In genomic region chr14:64524641-64525040, GRCm38 (mm10) we compare ENCODE assay signal across 17 mouse cellular contexts.
DNase-seq lines count a peak whose midpoint lies in the region; ATAC-seq and TF ChIP-seq lines count a peak whose summit lies in the region.
"Had no signal": no experiment of that assay in that cellular context is flagged by ENCODE, and none has a peak within 500 bp of the region (broad histone marks: within the 10 kb centered on the region; RNA-seq: fewer than 3 reads in every experiment).

No protein-coding gene starts in this region.

- H3K4me2 ChIP-seq in hindbrain, embryonic 11.5 days (replicated peaks; ENCODE audit: low read depth, low read length): no peak overlapping the region
- no peak overlapping the region for H3K4me2 ChIP-seq in hindbrain, postnatal 0 days (ENCODE audit: low read depth, low read length)
- H3K4me2 ChIP-seq in midbrain, embryonic 13.5 days (replicated peaks): no peak overlapping the region
- H3K4me2 ChIP-seq: embryonic facial prominence, embryonic 12.5 days; midbrain, embryonic 12.5 days had no signal

- ATAC-seq in hindbrain, embryonic 11.5 days (ENCODE audit: low FRiP score): no peak
- ATAC-seq in hindbrain, postnatal 0 days: no peak
- no peak; the same call in 1 of the 2 replicates for ATAC-seq in midbrain, embryonic 13.5 days
- no peak for ATAC-seq in monocyte, adult 5-6 weeks (replicated peaks; ENCODE audit: insufficient number of reproducible peaks, low FRiP score, low TSS enrichment, poor library complexity, severe bottlenecking)

- H3K27me3 ChIP-seq in hindbrain, embryonic 11.5 days (ENCODE audit: control insufficient read depth, insufficient read depth, low read length): no peaks in the 10 kb centered on the region
- H3K27me3 ChIP-seq in hindbrain, postnatal 0 days (ENCODE audit: insufficient read depth, low read length): no peaks in the 10 kb centered on the region
- H3K27me3 ChIP-seq in embryonic facial prominence, embryonic 10.5 days (replicated peaks; ENCODE audit: low read depth, poor library complexity, severe bottlenecking): no peaks in the 10 kb centered on the region
- H3K27me3 ChIP-seq in midbrain, embryonic 13.5 days: no peaks in the 10 kb centered on the region
- H3K27me3 ChIP-seq: embryonic facial prominence, embryonic 12.5 days; midbrain, embryonic 12.5 days had no signal

- no peak for TF ChIP-seq CTCF in hindbrain, postnatal 0 days (IDR thresholded peaks at IDR 0.05; ENCODE audit: low read depth)

- DNase-seq in hindbrain, embryonic 11.5 days (ENCODE audit: low spot score): peak; percentile 19
- no peak for DNase-seq in hindbrain, postnatal 0 days (ENCODE audit: low spot score)
- peak; percentile 27 for DNase-seq in brain, adult 2 months (ENCODE audit: low read depth, low spot score)
- peak; percentile 17 for DNase-seq in embryonic facial prominence, embryonic 10.5 days (ENCODE audit: low spot score)
- no peak for DNase-seq in cerebellum, adult 11-12 months
- DNase-seq: cerebellum, adult 8-10 months; heart, adult 18-20 months; kidney, adult 9 months; liver; lung, adult 18-20 months; lung, postnatal 36 days; thymus, adult 2 months had no signal

- no peaks in the 10 kb centered on the region for H3K36me3 ChIP-seq in hindbrain, embryonic 11.5 days (ENCODE audit: control insufficient read depth, insufficient read depth, low read length)
- no peaks in the 10 kb centered on the region for H3K36me3 ChIP-seq in hindbrain, postnatal 0 days (ENCODE audit: insufficient read depth, low read length)
- H3K36me3 ChIP-seq in embryonic facial prominence, embryonic 10.5 days (replicated peaks): no peaks in the 10 kb centered on the region
- H3K36me3 ChIP-seq in midbrain, embryonic 13.5 days: no peaks in the 10 kb centered on the region
- H3K36me3 ChIP-seq: embryonic facial prominence, embryonic 12.5 days; G1E; midbrain, embryonic 12.5 days had no signal

- no peaks in the 10 kb centered on the region; the same call in 1 of the 2 replicates for H3K4me1 ChIP-seq in hindbrain, embryonic 11.5 days (replicated peaks; ENCODE audit: control insufficient read depth, insufficient read depth, low read length)
- no peaks in the 10 kb centered on the region for H3K4me1 ChIP-seq in hindbrain, postnatal 0 days (ENCODE audit: insufficient read depth, low read length)
- peaks cover 21% of the 10 kb centered on the region for H3K4me1 ChIP-seq in embryonic facial prominence, embryonic 10.5 days
- H3K4me1 ChIP-seq in midbrain, embryonic 13.5 days (replicated peaks): peaks cover 24% of the 10 kb centered on the region
- H3K4me1 ChIP-seq: embryonic facial prominence, embryonic 12.5 days had no signal

- H3K4me3 ChIP-seq in hindbrain, embryonic 11.5 days (ENCODE audit: low read depth, low read length): no peak overlapping the region
- no peak overlapping the region for H3K4me3 ChIP-seq in hindbrain, postnatal 0 days (ENCODE audit: low read length)
- H3K4me3 ChIP-seq in embryonic facial prominence, embryonic 10.5 days: no peak overlapping the region
- no peak overlapping the region for H3K4me3 ChIP-seq in midbrain, embryonic 13.5 days (replicated peaks)
- H3K4me3 ChIP-seq: embryonic facial prominence, embryonic 12.5 days; midbrain, embryonic 12.5 days had no signal

- 53% methylated on average over 8 of the region's 8 CpGs for WGBS in hindbrain, embryonic 11.5 days
- WGBS in hindbrain, postnatal 0 days: 32% methylated on average over 8 of the region's 8 CpGs
- WGBS in embryonic facial prominence, embryonic 10.5 days: 53% methylated on average over 8 of the region's 8 CpGs
- WGBS in midbrain, embryonic 13.5 days: 38% methylated on average over 8 of the region's 8 CpGs

- no peak overlapping the region for H3K9ac ChIP-seq in hindbrain, embryonic 11.5 days (ENCODE audit: low read depth, low read length)
- H3K9ac ChIP-seq in hindbrain, postnatal 0 days (replicated peaks; ENCODE audit: low read length): no peak overlapping the region
- H3K9ac ChIP-seq in midbrain, embryonic 13.5 days (replicated peaks): peak overlapping the region; percentile 2; the same call in 1 of the 2 replicates
- H3K9ac ChIP-seq: embryonic facial prominence, embryonic 12.5 days; midbrain, embryonic 12.5 days had no signal

- no peaks in the 10 kb centered on the region for H3K9me3 ChIP-seq in hindbrain, embryonic 11.5 days (ENCODE audit: control insufficient read depth, low read length)
- H3K9me3 ChIP-seq in hindbrain, postnatal 0 days (ENCODE audit: low read length): no peaks in the 10 kb centered on the region
- no peaks in the 10 kb centered on the region for H3K9me3 ChIP-seq in embryonic facial prominence, embryonic 10.5 days
- no peaks in the 10 kb centered on the region for H3K9me3 ChIP-seq in midbrain, embryonic 13.5 days
- H3K9me3 ChIP-seq: embryonic facial prominence, embryonic 12.5 days; G1E; midbrain, embryonic 12.5 days had no signal

- no peak overlapping the region for H3K27ac ChIP-seq in hindbrain, embryonic 11.5 days (ENCODE audit: low read depth, low read length)
- H3K27ac ChIP-seq in hindbrain, postnatal 0 days: no peak overlapping the region
- H3K27ac ChIP-seq in embryonic facial prominence, embryonic 10.5 days (replicated peaks): no peak overlapping the region
- H3K27ac ChIP-seq in midbrain, embryonic 13.5 days: no peak overlapping the region
- H3K27ac ChIP-seq: embryonic facial prominence, embryonic 12.5 days; midbrain, embryonic 12.5 days had no signal

Comparison
In these comparisons a context has a peak if more than half of its experiments do, and no peak if none do; other contexts are left out.
1. DNase-seq: peak in hindbrain, embryonic 11.5 days (single experiment), brain, adult 2 months (single experiment) and embryonic facial prominence, embryonic 10.5 days (single experiment); none in hindbrain, postnatal 0 days (single experiment) and cerebellum, adult 11-12 months (single experiment).